Mouse (Mus musculus) ES-E14 (cell line): ENCODE measurements around the gene Spef2.

Experiments used
- MAFK ChIP-seq: IDR thresholded peaks from 2 replicates; pipeline ENCODE4 v1.6.1; 2014; ENCODE audit warnings: mild to moderate bottlenecking, low read depth, low read length, inconsistent platforms; ENCODE audit not compliant: insufficient read depth
- ZC3H11A ChIP-seq: IDR thresholded peaks from 2 replicates; pipeline ENCODE4 v1.6.1; 2012; ENCODE audit warnings: low read depth, mild to moderate bottlenecking, inconsistent platforms, low read length, borderline replicate concordance
- ZNF384 ChIP-seq: IDR thresholded peaks from 2 replicates; pipeline ENCODE4 v1.6.1; 2012; ENCODE audit warnings: low read depth, low read length, inconsistent platforms

GRCm38 (mm10) chr15:9677343-9678036 lies 71.2 kb downstream of the Spef2 start:
- TF ChIP-seq ZNF384 (no peak), MAFK (no peak), ZC3H11A (no peak)
